Mouse (Mus musculus): Measurements from ENCODE around the gene Ulk3. TPM values are rescaled to one million over a fixed set of nuclear protein-coding genes. Genes with fewer than 3 reads are reported as not detected.

The Ulk3 gene
- polyA plus RNA-seq (2015; fragmentation: Nextera tagmentation; extraction: Ambion mirVana) = 8.6 and 11.9 TPM in 2 replicates

GRCm38 (mm10) chr9:57589224-57590126 is at the start of gene Ulk3:
Ulk3 (plus strand) TSS chr9:57589452.

GRCm38 (mm10) chr9:57552139-57552887 is 36.9 kb upstream of the Ulk3 start, which contains the start of gene Mpi:
Mpi (minus strand) TSS chr9:57552763.

GRCm38 (mm10) chr9:57560861-57561710 is 28.2 kb upstream of the Ulk3 start, which contains the start of gene Scamp2:
Scamp2 (plus strand) TSS chr9:57560943.

GRCm38 (mm10) chr9:57606139-57606851 is 17.0 kb downstream of the Ulk3 start, which contains the start of gene Cplx3:
Cplx3 (minus strand) TSS chr9:57606281.

GRCm38 (mm10) chr9:57620674-57621073 is 31.4 kb downstream of the Ulk3 start, which contains the start of gene Lman1l:
Lman1l (minus strand) TSS chr9:57620774.

Other genes starting within 250 kb of the Ulk3 start
- gene Ppcdc, start 149.3 kb upstream of the Ulk3 start, polyA plus RNA-seq (2015; fragmentation: Nextera tagmentation; extraction: Ambion mirVana) = 17.2 and 29.7 TPM in 2 replicates
- gene Scamp5, start 121.4 kb upstream of the Ulk3 start, polyA plus RNA-seq (2015; fragmentation: Nextera tagmentation; extraction: Ambion mirVana) = 14.9 and 18.4 TPM in 2 replicates
- 6.5 and 11.3 TPM in 2 replicates for gene Rpp25, start 85.4 kb upstream of the Ulk3 start, polyA plus RNA-seq (2015; fragmentation: Nextera tagmentation; extraction: Ambion mirVana)
- gene Cox5a, start 68.2 kb upstream of the Ulk3 start, polyA plus RNA-seq (2015; fragmentation: Nextera tagmentation; extraction: Ambion mirVana) = 414 and 515 TPM in 2 replicates
- gene Fam219b, start 51.9 kb upstream of the Ulk3 start, polyA plus RNA-seq (2015; fragmentation: Nextera tagmentation; extraction: Ambion mirVana) = 12.6 and 16.0 TPM in 2 replicates
- gene Mpi, start 36.7 kb upstream of the Ulk3 start, polyA plus RNA-seq (2015; fragmentation: Nextera tagmentation; extraction: Ambion mirVana) = 22.8 and 35.4 TPM in 2 replicates
- gene Scamp2, start 28.5 kb upstream of the Ulk3 start, polyA plus RNA-seq (2015; fragmentation: Nextera tagmentation; extraction: Ambion mirVana) = 50.5 and 72.3 TPM in 2 replicates
- gene Cplx3, start 16.8 kb downstream of the Ulk3 start, polyA plus RNA-seq (2015; fragmentation: Nextera tagmentation; extraction: Ambion mirVana) = 0.07 TPM in 1 of 2 replicates, not detected in the other
- 0.08 TPM in 1 of 2 replicates, not detected in the other for gene Lman1l, start 31.3 kb downstream of the Ulk3 start, polyA plus RNA-seq (2015; fragmentation: Nextera tagmentation; extraction: Ambion mirVana)
- 18.7 and 22.1 TPM in 2 replicates for gene Csk, start 64.2 kb downstream of the Ulk3 start, polyA plus RNA-seq (2015; fragmentation: Nextera tagmentation; extraction: Ambion mirVana)
- 0.19 and 0.49 TPM in 2 replicates for gene Cyp1a2, start 94.3 kb downstream of the Ulk3 start, polyA plus RNA-seq (2015; fragmentation: Nextera tagmentation; extraction: Ambion mirVana)
- gene Cyp1a1, start 98.5 kb downstream of the Ulk3 start, polyA plus RNA-seq (2015; fragmentation: Nextera tagmentation; extraction: Ambion mirVana) = 0.06 TPM in 1 of 2 replicates, not detected in the other
- 14.6 and 18.0 TPM in 2 replicates for gene Edc3, start 119.1 kb downstream of the Ulk3 start, polyA plus RNA-seq (2015; fragmentation: Nextera tagmentation; extraction: Ambion mirVana)
- gene Clk3, start 176.4 kb downstream of the Ulk3 start, polyA plus RNA-seq (2015; fragmentation: Nextera tagmentation; extraction: Ambion mirVana) = 35.8 and 51.4 TPM in 2 replicates
- 3.0 and 4.0 TPM in 2 replicates for gene Arid3b, start 247.3 kb downstream of the Ulk3 start, polyA plus RNA-seq (2015; fragmentation: Nextera tagmentation; extraction: Ambion mirVana)